Comparison of ENCODE assay signal across 14 mouse cellular contexts in the genomic region with DNA sequence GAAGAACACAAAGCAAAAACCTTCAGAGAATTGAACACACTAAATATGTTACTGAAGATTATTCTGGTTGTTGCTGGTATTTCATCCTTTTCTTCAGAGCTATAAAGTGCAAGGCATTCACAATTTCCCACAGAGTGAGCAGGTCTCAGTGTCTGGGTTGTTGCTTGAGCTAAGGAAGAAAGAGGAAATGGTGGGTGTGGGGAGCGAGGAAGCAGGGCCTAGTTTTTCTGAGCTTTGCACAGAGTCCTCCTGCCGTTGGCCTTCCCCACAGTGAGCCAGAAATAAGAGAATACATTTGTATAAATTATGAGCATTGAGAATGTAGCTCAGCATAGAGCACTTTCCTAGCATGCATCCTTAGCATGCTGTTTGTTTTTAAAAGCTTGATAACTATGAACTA.
DNase-seq lines count a peak whose midpoint lies in the region; ATAC-seq and TF ChIP-seq lines count a peak whose summit lies in the region.
"Had no signal": no experiment of that assay in that cellular context is flagged by ENCODE, and none has a peak within 500 bp of the region (broad histone marks: within the 10 kb centered on the region; RNA-seq: fewer than 3 reads in every experiment).

No protein-coding gene starts in this region.

- no peak for TF ChIP-seq CTCF in CH12.LX (conservative IDR thresholded peaks at IDR 0.05 in 1 of 2, IDR thresholded peaks at IDR 0.05 in 1 of 2; ENCODE audit: low read depth in 2 of 2, low read length in 2 of 2)

- no peak for ATAC-seq in heart, embryonic 16.5 days (replicated peaks; ENCODE audit: extremely low read depth, insufficient read depth, low FRiP score)
- ATAC-seq in inflammation-experienced regulatory T-cells, adult 6 months, result peak; percentile 11

- DNase-seq in heart, adult 9 months (ENCODE audit: low spot score in 2 of 2), result no peak
- DNase-seq in A20 (ENCODE audit: low read depth, low spot score), result peak; percentile 63
- DNase-seq in CH12.LX (ENCODE audit: extremely low read depth), result peak; percentile 54
- no peak for DNase-seq in cerebellum, adult 11 months
- DNase-seq in urinary bladder, postnatal 36 days (ENCODE audit: low spot score in 2 of 2), result no peak
- DNase-seq: adrenal gland, postnatal 14 days; cerebellum, adult 2 months; layer of hippocampus, adult 9-11 months; left cerebral cortex, postnatal 4 days had no signal

- no peak for TF ChIP-seq EP300 in CH12.LX (IDR thresholded peaks at IDR 0.05; ENCODE audit: low read length)

- H3K4me3 ChIP-seq in heart, embryonic 16.5 days (ENCODE audit: low read length), result no peak overlapping the region
- no peak overlapping the region for H3K4me3 ChIP-seq in CH12.LX (replicated peaks in 1 of 3; ENCODE audit: low read depth in 2 of 3, low read length in 2 of 3, poor library complexity in 1 of 3)
- H3K4me3 ChIP-seq: liver, embryonic 15.5 days; megakaryocyte, embryonic 14.5 days had no signal

- peaks cover 18% of the 10 kb centered on the region for H3K4me1 ChIP-seq in heart, embryonic 16.5 days (ENCODE audit: control insufficient read depth, insufficient read depth, low read length)
- H3K4me1 ChIP-seq in CH12.LX (ENCODE audit: control insufficient read depth in 1 of 2, insufficient read depth in 2 of 2), result peaks cover 23 to 74% of the 10 kb centered on the region in 2 experiments

- no peak overlapping the region for H3K9ac ChIP-seq in heart, embryonic 16.5 days (ENCODE audit: low read length)
- peak overlapping the region; percentile 40 for H3K9ac ChIP-seq in CH12.LX (ENCODE audit: insufficient read depth, low read depth)
- H3K9ac ChIP-seq: liver, embryonic 15.5 days had no signal

- in situ Hi-C loops in CH12.LX (cut with MboI; ENCODE audit: low pct_ligation_motif_present, low pct_unique_long_range_greater_than_20kb, low sequenced_read_pairs), result no loop called here

- peak overlapping the region; percentile 46 for H3K27ac ChIP-seq in heart, embryonic 16.5 days (ENCODE audit: low read length)
- H3K27ac ChIP-seq in CH12.LX (ENCODE audit: insufficient read depth, low read depth), result peak overlapping the region; percentile 53; the same call in 1 of the 2 replicates
- H3K27ac ChIP-seq: kidney, postnatal 0 days; liver, embryonic 15.5 days had no signal

- no peaks in the 10 kb centered on the region for H3K79me2 ChIP-seq in CH12.LX (replicated peaks; ENCODE audit: control insufficient read depth, extremely low read depth, insufficient read depth, poor library complexity, severe bottlenecking)

- H3K27me3 ChIP-seq in heart, embryonic 16.5 days (ENCODE audit: control insufficient read depth, insufficient read depth, low read length), result no peaks in the 10 kb centered on the region
- H3K27me3 ChIP-seq in CH12.LX (replicated peaks), result no peaks in the 10 kb centered on the region
- H3K27me3 ChIP-seq: liver, embryonic 15.5 days; megakaryocyte, embryonic 14.5 days had no signal

- H3K36me3 ChIP-seq in heart, embryonic 16.5 days (ENCODE audit: control insufficient read depth, insufficient read depth), result no peaks in the 10 kb centered on the region
- no peaks in the 10 kb centered on the region for H3K36me3 ChIP-seq in CH12.LX (replicated peaks in 1 of 2; ENCODE audit: control insufficient read depth in 1 of 2, insufficient read depth in 1 of 2, low read length in 1 of 2)
- H3K36me3 ChIP-seq: liver, embryonic 15.5 days had no signal

- H3K4me2 ChIP-seq in heart, embryonic 16.5 days (ENCODE audit: low read depth, low read length), result no peak overlapping the region
- H3K4me2 ChIP-seq in CH12.LX (ENCODE audit: insufficient read depth, low read depth, poor library complexity, severe bottlenecking), result peak overlapping the region; percentile 63
- H3K4me2 ChIP-seq: liver, embryonic 15.5 days had no signal

- 67% methylated on average over 2 of the region's 2 CpGs for WGBS in heart, embryonic 16.5 days

- dilution Hi-C loops in CH12.LX (cut with MboI; ENCODE audit: extremely low pct_ligation_motif_present, extremely low pct_unique_long_range_greater_than_20kb, low sequenced_read_pairs), result no loop called here

- H3K9me3 ChIP-seq in heart, embryonic 16.5 days (replicated peaks; ENCODE audit: control insufficient read depth, low read length), result no peaks in the 10 kb centered on the region
- H3K9me3 ChIP-seq in CH12.LX (replicated peaks; ENCODE audit: low read length), result no peaks in the 10 kb centered on the region
- H3K9me3 ChIP-seq: liver, embryonic 15.5 days; megakaryocyte, embryonic 14.5 days had no signal

- no peak; the same call in 1 of the 2 replicates for TF ChIP-seq RAD21 in CH12.LX (IDR thresholded peaks at IDR 0.05; ENCODE audit: low read depth, low read length)

- no peak for TF ChIP-seq POLR2A in CH12.LX (IDR thresholded peaks at IDR 0.05; ENCODE audit: low read depth, low read length)

TF ChIP-seq in CH12.LX, 34 proteins besides CTCF, POLR2A, EP300 and RAD21:
- TF ChIP-seq MYC (IDR thresholded peaks at IDR 0.05; ENCODE audit: low read depth, low read length), result 0 out of 2 replicates have a peak, but pooled peaks have one; percentile 17
- TF ChIP-seq CHD2 (IDR thresholded peaks at IDR 0.05; ENCODE audit: low read length), result peak; percentile 58; the same call in 1 of the 2 replicates
- no peak for TF ChIP-seq ZKSCAN1 (IDR thresholded peaks at IDR 0.05; ENCODE audit: borderline replicate concordance, low read depth, low read length)

Comparison
In these comparisons a context has a peak if more than half of its experiments do, and no peak if none do; other contexts are left out.
1. DNase-seq: peak in A20 (single experiment) and CH12.LX (single experiment); none in heart, adult 9 months (0 of 2), cerebellum, adult 11 months (single experiment) and urinary bladder, postnatal 36 days (0 of 2).